Mouse (Mus musculus) neural tube, embryonic 12.5 days (tissue): ENCODE data around the gene Nav2. TPM values are rescaled to one million over a fixed set of nuclear protein-coding genes. Genes with fewer than 3 reads are reported as not detected.

ENCODE experiments used
- ATAC-seq: fragments of 200-750 bp; cut with Nextera tagmentation; 2 replicates; pipeline ENCODE4 v1.8.0; 2017; ENCODE audit warnings: low read depth, mild to moderate bottlenecking, moderate TSS enrichment, moderate library complexity; ENCODE audit not compliant: low FRiP score
- H3K27ac ChIP-seq: fragments of 300-500 bp; sonication (generic); 2 replicates; pipeline ENCODE4 v1.5.1; 2016
- H3K27me3 ChIP-seq: fragments of 300-500 bp; sonication (generic); replicated peaks from 2 replicates; pipeline ENCODE4 v1.6.1; 2016; ENCODE audit warnings: mild to moderate bottlenecking
- H3K36me3 ChIP-seq: fragments of 300-500 bp; sonication (generic); 2 replicates; pipeline ENCODE4 v1.6.1; 2016; ENCODE audit warnings: mild to moderate bottlenecking
- H3K4me1 ChIP-seq: fragments of 300-500 bp; sonication (generic); 2 replicates; pipeline ENCODE4 v1.6.1; 2016
- H3K4me2 ChIP-seq: fragments of 300-500 bp; sonication (generic); replicated peaks from 2 replicates; pipeline ENCODE4 v1.6.1; 2016; ENCODE audit warnings: mild to moderate bottlenecking
- H3K4me3 ChIP-seq: fragments of 300-500 bp; sonication (generic); 2 replicates; pipeline ENCODE4 v1.5.1; 2016
- H3K9ac ChIP-seq: fragments of 300-500 bp; sonication (generic); 2 replicates; pipeline ENCODE4 v1.6.1; 2016; ENCODE audit warnings: mild to moderate bottlenecking
- H3K9me3 ChIP-seq: fragments of 300-500 bp; sonication (generic); 2 replicates; pipeline ENCODE4 v1.6.1; 2016; ENCODE audit warnings: mild to moderate bottlenecking
- whole genome bisulfite sequencing: fragments of 180-500 bp; shearing (Covaris S2); methylation state at CpG from one replicate; pipeline ENCODE4 v1.1.7; 2016; 5-methylcytosine and 5-hydroxymethylcytosine counted together
- polyA plus RNA-seq: library from polyadenylated mRNA; unstranded; fragments of >200 nt; fragmentation: Nextera tagmentation; extraction: Ambion mirVana; gene quantifications from 2 replicates; pipeline ENCODE4 v1.2.1, GENCODE M21; 2016

Gene Nav2
- polyA plus RNA-seq, 1 experiment from 2014 or later = 25.2 TPM

- H3K9me3 ChIP-seq = no peaks in the 10 kb centered on the region
- H3K27ac ChIP-seq = 0 out of 2 replicates have a peak overlapping the region, but pooled peaks have one; percentile 43
- peak; percentile 96 for ATAC-seq
- H3K9ac ChIP-seq = peak overlapping the region; percentile 69
- H3K4me3 ChIP-seq = peak overlapping the region; percentile 55
- peak overlapping the region; percentile 75 for H3K4me2 ChIP-seq
- WGBS = 2% methylated on average over 32 of the region's 32 CpGs
- peaks cover 43% of the 10 kb centered on the region for H3K4me1 ChIP-seq
- 0 out of 2 replicates have a peak, but pooled peaks cover 2% of the 10 kb centered on the region for H3K27me3 ChIP-seq
- H3K36me3 ChIP-seq = no peaks in the 10 kb centered on the region
Measured at GRCm38 (mm10) chr7:48958528-48959315, 50.2 kb downstream of the Nav2 start.

GRCm38 (mm10) chr7:48959316-48959661, 50.8 kb downstream of the Nav2 start:
- ATAC-seq = peak; percentile 35
- Histone ChIP-seq H3K9me3 (no peaks in the 10 kb centered on the region), H3K27me3 (0 out of 2 replicates have a peak, but pooled peaks cover 2% of the 10 kb centered on the region), H3K4me3 (peak overlapping the region; percentile 55), H3K27ac (0 out of 2 replicates have a peak overlapping the region, but pooled peaks have one; percentile 43), H3K4me1 (peaks cover 49% of the 10 kb centered on the region), H3K4me2 (peak overlapping the region; percentile 75), H3K36me3 (no peaks in the 10 kb centered on the region), H3K9ac (peak overlapping the region; percentile 69)
- WGBS = 4% methylated on average over 13 of the region's 13 CpGs

- H3K4me1 ChIP-seq = peaks cover 56% of the 10 kb centered on the region
- H3K27me3 ChIP-seq = 0 out of 2 replicates have a peak, but pooled peaks cover 2% of the 10 kb centered on the region
- 2% methylated on average over 10 of the region's 10 CpGs for WGBS
- peak; percentile 14; the same call in 1 of the 2 replicates for ATAC-seq
- no peaks in the 10 kb centered on the region for H3K36me3 ChIP-seq
- no peaks in the 10 kb centered on the region for H3K9me3 ChIP-seq
- peak overlapping the region; percentile 55 for H3K4me3 ChIP-seq
- peak overlapping the region; percentile 69 for H3K9ac ChIP-seq
- H3K27ac ChIP-seq = peak overlapping the region; percentile 38
- peak overlapping the region; percentile 75 for H3K4me2 ChIP-seq
Measured at GRCm38 (mm10) chr7:48960152-48960551, 51.6 kb downstream of the Nav2 start.

- WGBS = 41% methylated on average over 8 of the region's 8 CpGs
- no peak overlapping the region for H3K27ac ChIP-seq
- 0 out of 2 replicates have a peak, but pooled peaks cover 2% of the 10 kb centered on the region for H3K27me3 ChIP-seq
- H3K9me3 ChIP-seq = no peaks in the 10 kb centered on the region
- ATAC-seq = no peak
- peak overlapping the region; percentile 75 for H3K4me2 ChIP-seq
- no peak overlapping the region for H3K9ac ChIP-seq
- H3K36me3 ChIP-seq = no peaks in the 10 kb centered on the region
- H3K4me1 ChIP-seq = peaks cover 69% of the 10 kb centered on the region
- H3K4me3 ChIP-seq = peak overlapping the region; percentile 55
Measured at GRCm38 (mm10) chr7:48961501-48961900, 53.0 kb downstream of the Nav2 start.

GRCm38 (mm10) chr7:48961935-48962334, 53.4 kb downstream of the Nav2 start:
- H3K36me3 ChIP-seq = no peaks in the 10 kb centered on the region
- no peaks in the 10 kb centered on the region for H3K9me3 ChIP-seq
- H3K27ac ChIP-seq = no peak overlapping the region
- H3K4me2 ChIP-seq = peak overlapping the region; percentile 75
- H3K27me3 ChIP-seq = 0 out of 2 replicates have a peak, but pooled peaks cover 2% of the 10 kb centered on the region
- H3K4me1 ChIP-seq = peaks cover 72% of the 10 kb centered on the region
- no peak overlapping the region for H3K9ac ChIP-seq
- no peak for ATAC-seq
- H3K4me3 ChIP-seq = no peak overlapping the region
- WGBS = 46% methylated on average over 4 of the region's 4 CpGs

GRCm38 (mm10) chr7:48963112-48963511, 54.6 kb downstream of the Nav2 start:
- peak overlapping the region; percentile 27; the same call in 1 of the 2 replicates for H3K9ac ChIP-seq
- H3K36me3 ChIP-seq = no peaks in the 10 kb centered on the region
- no peak overlapping the region for H3K27ac ChIP-seq
- WGBS = 40% methylated on average over 5 of the region's 5 CpGs
- H3K4me2 ChIP-seq = peak overlapping the region; percentile 75
- ATAC-seq = no peak
- peaks cover 79% of the 10 kb centered on the region for H3K4me1 ChIP-seq
- H3K27me3 ChIP-seq = no peaks in the 10 kb centered on the region
- H3K4me3 ChIP-seq = no peak overlapping the region; the same call in 1 of the 2 replicates
- H3K9me3 ChIP-seq = no peaks in the 10 kb centered on the region

GRCm38 (mm10) chr7:48963554-48963953, 55.0 kb downstream of the Nav2 start:
- no peaks in the 10 kb centered on the region for H3K27me3 ChIP-seq
- peaks cover 79% of the 10 kb centered on the region for H3K4me1 ChIP-seq
- no peaks in the 10 kb centered on the region for H3K9me3 ChIP-seq
- 0 out of 2 replicates have a peak overlapping the region, but pooled peaks have one; percentile 27 for H3K9ac ChIP-seq
- peak overlapping the region; percentile 2; the same call in 1 of the 2 replicates for H3K4me3 ChIP-seq
- ATAC-seq = no peak
- H3K27ac ChIP-seq = 0 out of 2 replicates have a peak overlapping the region, but pooled peaks have one; percentile 33
- 12% methylated on average over 4 of the region's 4 CpGs for WGBS
- H3K4me2 ChIP-seq = peak overlapping the region; percentile 75
- no peaks in the 10 kb centered on the region for H3K36me3 ChIP-seq

GRCm38 (mm10) chr7:48965796-48966512, 57.4 kb downstream of the Nav2 start:
- H3K36me3 ChIP-seq = no peaks in the 10 kb centered on the region
- no peaks in the 10 kb centered on the region for H3K27me3 ChIP-seq
- peak overlapping the region; percentile 44 for H3K27ac ChIP-seq
- H3K4me3 ChIP-seq = peak overlapping the region; percentile 18; the same call in 1 of the 2 replicates
- peak; percentile 62 for ATAC-seq
- WGBS = 15% methylated on average over 12 of the region's 12 CpGs
- no peaks in the 10 kb centered on the region for H3K9me3 ChIP-seq
- H3K4me2 ChIP-seq = peak overlapping the region; percentile 51
- no peak overlapping the region for H3K9ac ChIP-seq
- H3K4me1 ChIP-seq = peaks cover 79% of the 10 kb centered on the region

GRCm38 (mm10) chr7:48981013-48981412, 72.5 kb downstream of the Nav2 start:
- Histone ChIP-seq H3K4me2 (no peak overlapping the region), H3K4me1 (peaks cover 40% of the 10 kb centered on the region), H3K27me3 (no peaks in the 10 kb centered on the region), H3K4me3 (no peak overlapping the region), H3K9me3 (no peaks in the 10 kb centered on the region), H3K9ac (no peak overlapping the region), H3K27ac (no peak overlapping the region), H3K36me3 (no peaks in the 10 kb centered on the region)
- WGBS = 49% methylated on average over 7 of the region's 7 CpGs
- ATAC-seq = 0 out of 2 replicates have a peak, but pooled peaks have one; percentile 37

GRCm38 (mm10) chr7:48981814-48982213, 73.3 kb downstream of the Nav2 start:
- no peak overlapping the region for H3K4me2 ChIP-seq
- ATAC-seq = no peak
- H3K27ac ChIP-seq = no peak overlapping the region
- H3K4me1 ChIP-seq = peaks cover 40% of the 10 kb centered on the region
- no peaks in the 10 kb centered on the region for H3K9me3 ChIP-seq
- no peak overlapping the region for H3K4me3 ChIP-seq
- no peaks in the 10 kb centered on the region for H3K27me3 ChIP-seq
- H3K36me3 ChIP-seq = no peaks in the 10 kb centered on the region
- H3K9ac ChIP-seq = no peak overlapping the region
- WGBS = 28% methylated on average over 3 of the region's 3 CpGs

GRCm38 (mm10) chr7:48982573-48982972, 74.1 kb downstream of the Nav2 start:
- Histone ChIP-seq H3K27me3 (no peaks in the 10 kb centered on the region), H3K9me3 (no peaks in the 10 kb centered on the region), H3K27ac (no peak overlapping the region), H3K4me1 (peaks cover 33% of the 10 kb centered on the region), H3K4me3 (no peak overlapping the region), H3K4me2 (no peak overlapping the region), H3K9ac (no peak overlapping the region), H3K36me3 (no peaks in the 10 kb centered on the region)
- 46% methylated on average over 7 of the region's 7 CpGs for WGBS
- 0 out of 2 replicates have a peak, but pooled peaks have one; percentile 18 for ATAC-seq
